Mouse (Mus musculus) liver, adult 2 months (tissue): ENCODE measurements around the gene 1700020N01Rik.

ENCODE experiments used
- CTCF ChIP-seq: fragments of 200-500 bp; IDR thresholded peaks from 2 replicates; pipeline ENCODE4 v1.5.1; 2011; ENCODE audit warnings: low read depth, low read length, control low read depth
- POLR2A ChIP-seq: fragments of 200-500 bp; IDR thresholded peaks from 2 replicates; pipeline ENCODE4 v1.6.1; 2011; ENCODE audit warnings: low read length, control low read depth; ENCODE audit not compliant: insufficient read depth; ENCODE audit errors: extremely low read depth

GRCm38 (mm10) chr10:21629031-21629740 lies 36.2 kb downstream of the 1700020N01Rik start:
- TF ChIP-seq POLR2A (no peak), CTCF (no peak)
